Mouse (Mus musculus) embryonic facial prominence, embryonic 11.5 days (tissue): Measurements from ENCODE around the gene Cfdp1. TPM values are rescaled to one million over a fixed set of nuclear protein-coding genes. Genes with fewer than 3 reads are reported as not detected.

Source experiments
- ATAC-seq: fragments of 200-750 bp; cut with Nextera tagmentation; replicated peaks from 2 replicates; pipeline ENCODE4 v1.8.0; 2017; ENCODE audit warnings: low read depth; ENCODE audit not compliant: insufficient number of reproducible peaks, low FRiP score, low TSS enrichment
- DNase-seq: peaks from one replicate; pipeline ENCODE4 v3.0.0-alpha.2; 2015; ENCODE audit warnings: low spot score
- H3K27ac ChIP-seq: fragments of 300-500 bp; sonication (generic); replicated peaks from 2 replicates; pipeline ENCODE4 v1.5.1; 2014; ENCODE audit warnings: mild to moderate bottlenecking, low read depth, low read length, control low read depth
- H3K27me3 ChIP-seq: fragments of 300-500 bp; sonication (generic); 2 replicates; pipeline ENCODE4 v1.6.1; 2014; ENCODE audit warnings: mild to moderate bottlenecking, low read length, moderate library complexity, mixed read lengths; ENCODE audit not compliant: control insufficient read depth, insufficient read depth
- H3K36me3 ChIP-seq: fragments of 300-500 bp; sonication (generic); replicated peaks from 2 replicates; pipeline ENCODE4 v1.6.1; 2014; ENCODE audit warnings: low read depth, mild to moderate bottlenecking, low read length, moderate library complexity, mixed read lengths; ENCODE audit not compliant: control insufficient read depth, insufficient read depth
- H3K4me1 ChIP-seq: fragments of 300-500 bp; sonication (generic); 2 replicates; pipeline ENCODE4 v1.6.1; 2014; ENCODE audit warnings: low read length, mixed read lengths; ENCODE audit not compliant: control insufficient read depth, insufficient read depth
- H3K4me2 ChIP-seq: fragments of 300-500 bp; sonication (generic); 2 replicates; pipeline ENCODE4 v1.6.1; 2014; ENCODE audit warnings: low read depth, mild to moderate bottlenecking, control low read depth, low read length, moderate library complexity
- H3K4me3 ChIP-seq: fragments of 300-500 bp; sonication (generic); 2 replicates; pipeline ENCODE4 v1.5.1; 2014; ENCODE audit warnings: low read depth, low read length, control low read depth
- H3K9ac ChIP-seq: fragments of 300-500 bp; sonication (generic); replicated peaks from 2 replicates; pipeline ENCODE4 v1.6.1; 2014; ENCODE audit warnings: mild to moderate bottlenecking, control low read depth, low read length
- H3K9me3 ChIP-seq: fragments of 300-500 bp; sonication (generic); replicated peaks from 2 replicates; pipeline ENCODE4 v1.6.1; 2016; ENCODE audit warnings: mild to moderate bottlenecking, low read length, inconsistent platforms, mixed read lengths; ENCODE audit not compliant: control insufficient read depth
- WGBS: fragments of 180-500 bp; shearing (Covaris S2); extraction: QIAGEN DNeasy Blood & Tissue Kit; methylation state at CpG from one replicate; pipeline ENCODE4 v1.1.7; 2014; 5-methylcytosine and 5-hydroxymethylcytosine counted together
- polyA plus RNA-seq: library from polyadenylated mRNA; unstranded; fragments of >200 nt; fragmentation: Nextera tagmentation; extraction: Ambion mirVana; gene quantifications from 2 replicates; pipeline ENCODE4 v1.2.1, GENCODE M21; 2014

Cfdp1 gene
- polyA plus RNA-seq, 1 experiment from 2014 or later, result 278 TPM

DNA sequence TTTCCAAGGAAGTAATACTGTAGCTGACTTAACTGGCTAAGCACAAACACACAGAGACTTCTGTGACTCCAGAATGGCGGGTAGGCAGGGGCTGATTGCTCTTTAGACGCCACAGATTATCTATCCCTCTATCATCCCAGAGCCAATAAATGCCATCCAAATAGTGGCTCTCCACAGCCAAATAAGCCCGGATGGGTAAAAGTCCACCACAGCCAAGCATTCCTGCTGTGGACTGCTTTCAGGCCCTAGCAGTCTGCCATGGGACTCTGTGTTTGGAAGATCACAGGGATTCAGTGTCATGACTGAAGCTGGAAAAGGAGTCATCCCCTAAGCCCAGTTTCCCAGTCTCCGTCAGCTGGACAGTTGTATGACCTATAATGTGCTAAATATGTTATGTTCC is 126.5 kb downstream of the Cfdp1 start:
- Histone ChIP-seq H3K4me1 (peaks cover 8% of the 10 kb centered on the region), H3K9me3 (no peaks in the 10 kb centered on the region)
- 77% methylated on average over 4 of the region's 4 CpGs for WGBS

DNA sequence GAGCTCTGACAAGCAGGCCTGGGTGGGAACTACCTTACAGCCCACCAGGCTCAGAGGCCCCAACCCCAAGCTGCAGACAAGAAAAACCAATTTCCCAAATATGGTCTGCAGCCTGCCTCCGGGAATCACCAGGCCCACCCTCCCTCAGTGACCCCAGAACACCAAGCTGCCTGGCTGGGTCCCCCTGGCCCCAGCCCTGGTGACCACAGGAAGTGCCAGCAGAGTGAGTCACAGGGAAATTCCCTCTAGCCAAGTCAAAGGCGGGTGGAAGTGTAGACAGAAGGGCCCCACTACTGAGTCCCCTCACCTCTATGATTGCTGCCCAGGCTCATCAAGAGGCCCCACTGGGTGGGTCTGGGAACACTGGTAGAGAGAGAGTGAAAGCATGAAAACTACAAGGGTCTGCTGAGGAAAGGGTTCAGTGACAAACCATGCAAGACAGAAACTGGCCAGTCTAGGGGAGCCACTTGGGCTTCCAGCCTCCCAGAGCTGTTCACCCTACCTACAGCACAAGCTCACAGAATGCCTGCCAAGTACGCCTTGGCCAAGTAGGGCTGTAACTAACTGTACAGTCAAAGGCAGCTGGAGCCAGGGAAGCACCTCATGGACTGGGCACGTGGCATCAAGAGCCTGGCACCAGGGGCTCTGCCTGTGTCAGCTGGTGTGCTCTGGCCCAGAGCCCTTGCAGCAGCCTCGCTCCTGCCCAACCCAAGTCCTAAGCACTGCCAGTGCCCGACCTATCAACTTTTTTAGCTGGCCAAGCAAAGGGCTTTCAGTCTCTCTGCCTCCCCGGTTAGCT is 127.8 kb downstream of the Cfdp1 start:
- H3K27ac ChIP-seq, result 0 out of 2 replicates have a peak overlapping the region, but pooled peaks have one; percentile 16
- no peaks in the 10 kb centered on the region for H3K27me3 ChIP-seq
- H3K4me3 ChIP-seq, result no peak overlapping the region
- ATAC-seq (no peak), DNase-seq (no peak)
- H3K9ac ChIP-seq, result no peak overlapping the region; the same call in 1 of the 2 replicates
- H3K4me1 ChIP-seq, result peaks cover 7% of the 10 kb centered on the region
- no peaks in the 10 kb centered on the region for H3K9me3 ChIP-seq
- H3K4me2 ChIP-seq, result no peak overlapping the region
- H3K36me3 ChIP-seq, result no peaks in the 10 kb centered on the region
- 60% methylated on average over 7 of the region's 7 CpGs for WGBS

More for the DNA sequence above, 126.5 kb downstream of the Cfdp1 start:
- Histone ChIP-seq H3K9ac (no peak overlapping the region), H3K4me3 (no peak overlapping the region), H3K27ac (no peak overlapping the region), H3K27me3 (no peaks in the 10 kb centered on the region), H3K4me2 (no peak overlapping the region), H3K36me3 (no peaks in the 10 kb centered on the region)
- ATAC-seq (no peak), DNase-seq (no peak)

DNA sequence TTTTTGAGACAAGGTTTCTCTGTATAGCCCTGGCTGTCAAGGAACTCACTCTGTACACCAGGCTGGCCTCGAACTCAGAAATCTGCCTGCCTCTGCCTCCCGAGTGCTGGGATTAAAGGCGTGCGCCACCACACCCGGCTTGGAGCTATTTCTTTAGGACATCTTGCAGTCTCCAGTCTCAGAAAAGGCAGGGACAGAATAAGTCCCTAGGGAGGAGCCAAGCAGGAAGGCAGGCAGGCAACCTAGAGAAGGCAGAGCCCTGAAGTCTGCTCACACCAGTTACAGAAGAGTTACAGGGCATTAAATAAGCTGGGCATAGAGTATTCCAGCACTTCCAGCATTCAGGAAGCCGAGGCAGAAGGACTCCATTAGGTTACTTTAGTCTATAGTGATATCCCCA is 128.8 kb downstream of the Cfdp1 start:
- H3K9ac ChIP-seq, result no peak overlapping the region
- ATAC-seq (no peak), DNase-seq (no peak)
- peaks cover 7% of the 10 kb centered on the region for H3K4me1 ChIP-seq
- H3K9me3 ChIP-seq, result no peaks in the 10 kb centered on the region
- no peaks in the 10 kb centered on the region for H3K27me3 ChIP-seq
- H3K4me3 ChIP-seq, result no peak overlapping the region
- H3K4me2 ChIP-seq, result no peak overlapping the region
- WGBS, result 88% methylated on average over 6 of the region's 6 CpGs
- no peaks in the 10 kb centered on the region; the same call in 1 of the 2 replicates for H3K36me3 ChIP-seq
- H3K27ac ChIP-seq, result no peak overlapping the region

DNA sequence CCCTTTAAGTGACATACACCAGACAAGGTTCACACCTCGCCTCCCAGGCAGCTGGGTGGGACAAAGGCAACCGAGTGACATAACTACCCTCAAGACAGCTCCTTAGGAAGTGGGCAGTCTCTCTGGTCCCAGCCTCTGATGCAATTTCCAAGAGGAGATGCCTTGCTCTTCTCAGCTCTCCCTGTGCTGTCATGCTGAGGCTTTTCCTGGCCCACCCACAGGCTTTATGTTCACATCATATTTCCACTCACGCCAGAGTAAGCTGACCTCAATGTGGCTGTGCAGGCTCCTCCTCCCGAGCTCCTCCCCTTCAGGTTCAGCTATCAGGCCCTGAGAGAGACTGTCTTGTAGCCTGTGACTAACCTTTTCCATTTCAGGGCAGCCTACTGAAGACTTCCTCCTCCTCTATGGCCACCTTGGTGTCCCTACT is 134.0 kb downstream of the Cfdp1 start:
- H3K27me3 ChIP-seq, result no peaks in the 10 kb centered on the region
- peaks cover 1% of the 10 kb centered on the region for H3K36me3 ChIP-seq
- H3K4me1 ChIP-seq, result peaks cover 4% of the 10 kb centered on the region; the same call in 1 of the 2 replicates
- H3K27ac ChIP-seq, result no peak overlapping the region
- 74% methylated on average over 4 of the region's 4 CpGs for WGBS
- no peak overlapping the region for H3K9ac ChIP-seq
- ATAC-seq (no peak), DNase-seq (no peak)
- no peak overlapping the region for H3K4me2 ChIP-seq
- no peaks in the 10 kb centered on the region for H3K9me3 ChIP-seq
- no peak overlapping the region for H3K4me3 ChIP-seq

DNA sequence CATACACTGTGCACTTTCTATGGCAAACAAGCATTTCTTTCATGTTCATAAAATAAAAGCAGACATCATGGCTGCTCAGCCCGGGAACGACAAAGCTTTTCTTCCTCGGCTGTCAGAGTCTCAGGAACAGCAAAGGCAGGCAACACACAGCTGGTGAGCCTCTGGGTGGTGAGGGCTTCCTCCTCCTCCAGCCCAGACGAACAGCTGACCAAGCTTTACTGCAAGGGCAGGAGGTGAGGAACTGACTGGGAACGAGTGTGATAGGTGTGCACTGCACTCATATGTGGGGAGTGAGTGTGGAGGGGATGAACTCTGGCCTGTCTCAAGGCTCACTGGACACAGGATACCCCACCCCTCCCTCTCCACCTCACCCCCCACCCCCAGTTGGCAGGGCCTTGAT is 135.2 kb downstream of the Cfdp1 start:
- DNase-seq, result no peak
- WGBS, result 65% methylated on average over 5 of the region's 5 CpGs
- H3K27me3 ChIP-seq, result no peaks in the 10 kb centered on the region
- peaks cover 4% of the 10 kb centered on the region for H3K36me3 ChIP-seq
- H3K4me1 ChIP-seq, result peaks cover 4% of the 10 kb centered on the region; the same call in 1 of the 2 replicates
- ATAC-seq, result no peak
- H3K4me2 ChIP-seq, result no peak overlapping the region
- H3K9ac ChIP-seq, result no peak overlapping the region; the same call in 1 of the 2 replicates
- no peak overlapping the region for H3K27ac ChIP-seq
- no peak overlapping the region for H3K4me3 ChIP-seq
- H3K9me3 ChIP-seq, result no peaks in the 10 kb centered on the region

Other genes starting within 250 kb of the Cfdp1 start
- gene Ldhd, start 223.9 kb downstream of the Cfdp1 start, polyA plus RNA-seq, result 0.24 TPM in 1 of 2 replicates, not detected in the other
- gene Zfp1, start 210.9 kb downstream of the Cfdp1 start, polyA plus RNA-seq, result 25.4 and 26.9 TPM in 2 replicates
- not detected in 2 replicates for gene Ctrb1, start 163.3 kb downstream of the Cfdp1 start, polyA plus RNA-seq
- gene Bcar1, start 110.5 kb downstream of the Cfdp1 start, polyA plus RNA-seq, result 30.9 and 36.5 TPM in 2 replicates
- gene Tmem170, start 22.5 kb upstream of the Cfdp1 start, polyA plus RNA-seq, result 7.7 and 8.2 TPM in 2 replicates
- gene Chst5, start 56.2 kb upstream of the Cfdp1 start, polyA plus RNA-seq, result 1.1 and 2.2 TPM in 2 replicates
- 18.6 and 20.0 TPM in 2 replicates for gene Tmem231, start 79.6 kb upstream of the Cfdp1 start, polyA plus RNA-seq
- 222 and 230 TPM in 2 replicates for gene Gabarapl2, start 86.4 kb upstream of the Cfdp1 start, polyA plus RNA-seq
- 8.7 and 10.7 TPM in 2 replicates for gene Adat1, start 138.0 kb upstream of the Cfdp1 start, polyA plus RNA-seq
- 284 and 309 TPM in 2 replicates for gene Kars, start 157.0 kb upstream of the Cfdp1 start, polyA plus RNA-seq
- 21.3 and 23.9 TPM in 2 replicates for gene Terf2ip, start 157.1 kb upstream of the Cfdp1 start, polyA plus RNA-seq
- gene Gm6793, start 160.7 kb upstream of the Cfdp1 start, polyA plus RNA-seq, result 0.31 and 0.67 TPM in 2 replicates